Mouse (Mus musculus): Measurements from ENCODE around the gene Tmod1. TPM values are rescaled to one million over a fixed set of nuclear protein-coding genes. Genes with fewer than 3 reads are reported as not detected.

The Tmod1 gene
- polyA plus RNA-seq, 1 experiment from 2014 or later, result 52.5 TPM

DNA sequence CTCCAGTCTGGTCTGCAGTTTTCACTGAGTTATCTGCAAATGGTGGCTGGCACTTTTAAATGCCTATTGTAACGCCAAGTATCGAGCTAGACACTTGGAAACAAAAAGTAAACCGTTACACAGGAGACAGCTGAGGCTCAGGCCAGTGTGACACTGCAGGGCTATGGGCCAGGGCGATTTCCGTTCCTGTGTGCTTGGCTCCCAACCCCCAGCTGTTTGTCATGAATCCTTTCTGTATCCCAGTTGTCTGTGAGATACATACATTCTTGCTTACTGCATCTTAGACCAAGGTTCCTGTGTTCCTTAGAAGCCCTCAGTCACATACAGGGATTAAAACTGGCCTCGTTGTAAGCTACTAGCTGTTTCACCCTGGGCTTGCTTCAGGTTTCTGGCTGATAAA, 10.5 kb upstream of the Tmod1 start:
- 66% methylated on average over 6 of the region's 6 CpGs for WGBS (ENCODE audit: insufficient replicate concordance)

DNA sequence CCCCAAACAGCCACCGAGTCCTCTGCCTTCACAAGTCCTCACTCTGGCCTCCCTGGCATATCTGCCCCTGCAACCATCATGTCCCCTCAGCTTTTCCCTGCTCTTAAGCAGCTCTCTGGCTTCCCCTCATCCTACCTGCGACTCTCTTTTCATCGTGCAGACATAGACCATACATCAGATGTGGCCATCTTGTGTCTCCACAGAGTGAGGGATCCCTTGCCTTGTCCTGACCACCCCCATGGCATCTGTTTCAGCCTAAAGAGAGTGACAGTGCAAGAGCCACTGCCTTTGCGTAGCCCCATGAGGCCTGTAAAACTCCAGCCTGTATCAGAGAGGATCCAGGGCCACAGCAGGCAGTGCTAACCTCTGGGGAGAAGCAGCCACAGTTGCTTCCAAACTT, 10.0 kb upstream of the Tmod1 start:
- 87% methylated on average over 4 of the region's 4 CpGs for WGBS (ENCODE audit: insufficient replicate concordance)
- no peak overlapping the region for H3K9ac ChIP-seq (ENCODE audit: low read depth, low read length)
- no peaks in the 10 kb centered on the region for H3K9me3 ChIP-seq (replicated peaks; ENCODE audit: control insufficient read depth, low read length)
- H3K4me2 ChIP-seq (ENCODE audit: low read depth, low read length), result no peak overlapping the region
- H3K27me3 ChIP-seq (ENCODE audit: control insufficient read depth, insufficient read depth, low read depth, low read length), result no peaks in the 10 kb centered on the region
- H3K36me3 ChIP-seq (ENCODE audit: control insufficient read depth, insufficient read depth), result no peaks in the 10 kb centered on the region
- peaks cover 11% of the 10 kb centered on the region for H3K4me1 ChIP-seq (ENCODE audit: control insufficient read depth, low read depth, low read length)
- no peak overlapping the region for H3K4me3 ChIP-seq (ENCODE audit: low read depth, low read length)
- ATAC-seq (ENCODE audit: low read depth), result no peak
- no peak overlapping the region for H3K27ac ChIP-seq (ENCODE audit: low read length)

More for the DNA sequence above, 10.5 kb upstream of the Tmod1 start:
- Histone ChIP-seq H3K4me1 (ENCODE audit: control insufficient read depth, low read depth, low read length) (peaks cover 10% of the 10 kb centered on the region), H3K9ac (ENCODE audit: low read depth, low read length) (no peak overlapping the region), H3K27ac (ENCODE audit: low read length) (no peak overlapping the region), H3K27me3 (ENCODE audit: control insufficient read depth, insufficient read depth, low read depth, low read length) (no peaks in the 10 kb centered on the region), H3K4me3 (ENCODE audit: low read depth, low read length) (no peak overlapping the region), H3K9me3 (replicated peaks; ENCODE audit: control insufficient read depth, low read length) (no peaks in the 10 kb centered on the region), H3K36me3 (ENCODE audit: control insufficient read depth, insufficient read depth) (no peaks in the 10 kb centered on the region), H3K4me2 (ENCODE audit: low read depth, low read length) (no peak overlapping the region)
- no peak for ATAC-seq (ENCODE audit: low read depth)

DNA sequence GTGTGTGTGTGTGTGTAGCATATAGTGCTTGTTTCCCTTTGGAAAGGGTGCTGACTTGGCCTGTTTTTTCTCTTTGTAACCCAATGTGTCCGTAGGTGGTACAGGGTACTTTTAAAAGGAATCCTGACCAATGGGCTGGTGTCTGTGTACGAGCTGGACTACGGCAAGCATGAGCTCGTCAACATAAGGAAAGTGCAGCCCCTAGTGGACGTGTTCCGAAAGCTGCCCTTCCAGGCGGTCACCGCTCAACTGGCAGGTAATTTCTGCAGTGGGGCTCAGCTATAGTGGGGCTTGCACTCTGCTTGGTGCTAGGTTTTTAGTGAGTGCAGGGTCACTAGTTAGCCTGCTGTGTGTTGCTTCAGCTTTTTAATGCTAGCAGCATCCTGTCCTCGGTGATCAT, 9.2 kb upstream of the Tmod1 start:
- 66% methylated on average over 9 of the region's 9 CpGs for WGBS (ENCODE audit: insufficient replicate concordance)
- H3K4me3 ChIP-seq (ENCODE audit: low read depth, low read length), result no peak overlapping the region
- no peak for ATAC-seq (ENCODE audit: low read depth)
- no peak overlapping the region for H3K4me2 ChIP-seq (ENCODE audit: low read depth, low read length)
- H3K27me3 ChIP-seq (ENCODE audit: control insufficient read depth, insufficient read depth, low read depth, low read length), result no peaks in the 10 kb centered on the region
- peaks cover 11% of the 10 kb centered on the region for H3K4me1 ChIP-seq (ENCODE audit: control insufficient read depth, low read depth, low read length)
- H3K9me3 ChIP-seq (replicated peaks; ENCODE audit: control insufficient read depth, low read length), result no peaks in the 10 kb centered on the region
- no peaks in the 10 kb centered on the region for H3K36me3 ChIP-seq (ENCODE audit: control insufficient read depth, insufficient read depth)
- H3K27ac ChIP-seq (ENCODE audit: low read length), result no peak overlapping the region
- H3K9ac ChIP-seq (ENCODE audit: low read depth, low read length), result no peak overlapping the region

DNA sequence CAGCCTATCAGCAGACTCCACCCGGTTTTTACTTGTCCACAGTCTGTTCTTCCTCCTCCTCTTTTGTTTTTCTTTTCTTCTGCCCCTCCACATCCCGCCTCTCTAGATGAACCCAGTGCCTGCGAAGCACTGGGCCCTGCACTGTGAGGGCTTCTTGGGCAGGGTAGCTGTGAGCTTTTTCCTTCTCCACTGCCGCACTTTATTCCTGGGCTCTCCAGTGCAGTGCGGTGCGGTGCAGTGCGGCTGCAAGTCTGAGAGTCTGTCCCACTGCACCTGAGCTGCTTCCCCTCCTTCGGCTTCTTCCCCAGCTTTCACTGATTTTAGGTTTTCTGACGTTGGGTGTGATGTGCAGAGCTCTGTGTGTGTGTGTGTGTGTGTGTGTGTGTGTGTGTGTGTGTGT, 6.3 kb upstream of the Tmod1 start:
- ATAC-seq (ENCODE audit: low read depth), result no peak
- Histone ChIP-seq H3K4me1 (ENCODE audit: control insufficient read depth, low read depth, low read length) (peaks cover 16% of the 10 kb centered on the region), H3K4me2 (ENCODE audit: low read depth, low read length) (no peak overlapping the region), H3K36me3 (ENCODE audit: control insufficient read depth, insufficient read depth) (no peaks in the 10 kb centered on the region), H3K9ac (ENCODE audit: low read depth, low read length) (no peak overlapping the region), H3K4me3 (ENCODE audit: low read depth, low read length) (no peak overlapping the region), H3K9me3 (replicated peaks; ENCODE audit: control insufficient read depth, low read length) (no peaks in the 10 kb centered on the region), H3K27me3 (ENCODE audit: control insufficient read depth, insufficient read depth, low read depth, low read length) (peaks cover 2% of the 10 kb centered on the region; the same call in 1 of the 2 replicates), H3K27ac (ENCODE audit: low read length) (no peak overlapping the region)
- whole genome bisulfite sequencing (ENCODE audit: insufficient replicate concordance), result 40% methylated on average over 9 of the region's 9 CpGs

DNA sequence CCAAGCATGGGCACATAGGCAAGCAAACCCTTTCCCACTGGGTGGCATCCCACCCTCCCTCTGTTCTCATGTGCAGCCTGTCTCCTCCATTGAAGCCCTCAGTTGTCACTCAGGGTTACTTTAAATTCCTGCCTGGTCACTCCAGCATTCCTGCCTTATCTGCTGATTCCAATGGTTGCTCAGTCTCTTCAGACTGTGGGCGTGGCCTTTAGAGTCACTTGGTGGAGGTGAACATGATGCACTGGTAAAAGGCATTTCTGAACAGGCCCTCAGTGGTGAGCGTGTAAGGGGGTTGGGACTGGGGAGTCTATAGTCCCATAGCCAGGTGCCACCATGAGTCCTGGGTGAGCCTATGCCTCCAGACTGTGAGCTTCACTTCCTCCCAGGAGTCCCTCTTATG, 5.5 kb upstream of the Tmod1 start:
- Histone ChIP-seq H3K36me3 (ENCODE audit: control insufficient read depth, insufficient read depth) (no peaks in the 10 kb centered on the region), H3K9ac (ENCODE audit: low read depth, low read length) (no peak overlapping the region), H3K27me3 (ENCODE audit: control insufficient read depth, insufficient read depth, low read depth, low read length) (peaks cover 5% of the 10 kb centered on the region; the same call in 1 of the 2 replicates), H3K4me1 (ENCODE audit: control insufficient read depth, low read depth, low read length) (peaks cover 16% of the 10 kb centered on the region), H3K4me2 (ENCODE audit: low read depth, low read length) (no peak overlapping the region), H3K9me3 (replicated peaks; ENCODE audit: control insufficient read depth, low read length) (no peaks in the 10 kb centered on the region), H3K27ac (ENCODE audit: low read length) (no peak overlapping the region), H3K4me3 (ENCODE audit: low read depth, low read length) (no peak overlapping the region)
- 64% methylated on average over 2 of the region's 2 CpGs for whole genome bisulfite sequencing (ENCODE audit: insufficient replicate concordance)
- ATAC-seq (ENCODE audit: low read depth), result 0 out of 2 replicates have a peak, but pooled peaks have one; percentile 32

DNA sequence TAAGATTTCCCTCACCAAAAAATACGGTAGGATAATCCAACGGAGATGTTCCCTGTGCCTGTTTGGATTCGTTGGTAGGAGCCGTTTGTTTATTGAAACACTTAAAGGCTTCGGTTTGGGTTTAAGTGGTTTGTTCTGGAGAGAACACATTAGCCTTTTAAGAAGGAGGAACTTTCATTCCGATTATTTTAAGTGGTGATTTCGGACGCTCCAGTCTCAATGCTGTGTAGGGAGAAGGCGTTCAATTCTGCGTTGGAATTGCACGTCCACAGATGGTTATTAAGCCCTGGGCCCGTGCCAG, 194 bp upstream of the Tmod1 start:
- H3K4me1 ChIP-seq (ENCODE audit: control insufficient read depth, low read depth, low read length), result peaks cover 22% of the 10 kb centered on the region

DNA sequence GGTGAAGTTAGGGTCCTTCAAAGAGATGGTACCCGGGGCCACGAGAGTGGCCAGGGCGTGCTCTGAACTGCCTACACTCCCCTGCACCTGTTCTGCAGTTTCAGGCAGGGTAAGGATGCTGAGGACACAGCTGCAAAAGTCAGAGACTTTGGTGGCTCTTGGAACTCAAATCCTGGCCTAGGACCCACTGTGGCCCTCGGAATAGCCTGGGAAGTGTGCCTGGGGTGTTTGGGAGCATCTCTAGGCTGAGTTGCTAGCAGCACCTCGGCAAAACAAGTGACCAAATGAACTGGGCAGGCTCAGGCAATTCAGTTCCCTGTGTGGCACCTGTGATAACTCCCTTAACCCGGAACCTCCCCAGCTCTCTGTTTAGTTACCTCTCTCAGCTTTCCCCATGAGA, 1.2 kb downstream of the Tmod1 start:
- peaks cover 14% of the 10 kb centered on the region; the same call in 1 of the 2 replicates for H3K27me3 ChIP-seq (ENCODE audit: control insufficient read depth, insufficient read depth, low read depth, low read length)
- H3K36me3 ChIP-seq (ENCODE audit: control insufficient read depth, insufficient read depth), result peaks cover 16% of the 10 kb centered on the region
- H3K9me3 ChIP-seq (replicated peaks; ENCODE audit: control insufficient read depth, low read length), result no peaks in the 10 kb centered on the region
- peak overlapping the region; percentile 80 for H3K4me2 ChIP-seq (ENCODE audit: low read depth, low read length)
- peak overlapping the region; percentile 98 for H3K9ac ChIP-seq (ENCODE audit: low read depth, low read length)
- peak overlapping the region; percentile 93 for H3K4me3 ChIP-seq (ENCODE audit: low read depth, low read length)
- 6% methylated on average over 6 of the region's 6 CpGs for WGBS (ENCODE audit: insufficient replicate concordance)
- ATAC-seq (ENCODE audit: low read depth), result peak; percentile 24
- peaks cover 34% of the 10 kb centered on the region for H3K4me1 ChIP-seq (ENCODE audit: control insufficient read depth, low read depth, low read length)
- peak overlapping the region; percentile 98 for H3K27ac ChIP-seq (ENCODE audit: low read length)

More for the DNA sequence above, 194 bp upstream of the Tmod1 start:
- peak overlapping the region; percentile 93 for H3K4me3 ChIP-seq (ENCODE audit: low read depth, low read length)
- peak overlapping the region; percentile 80 for H3K4me2 ChIP-seq (ENCODE audit: low read depth, low read length)
- WGBS (ENCODE audit: insufficient replicate concordance), result 8% methylated on average over 12 of the region's 12 CpGs
- peaks cover 4% of the 10 kb centered on the region; the same call in 1 of the 2 replicates for H3K36me3 ChIP-seq (ENCODE audit: control insufficient read depth, insufficient read depth)
- ATAC-seq (ENCODE audit: low read depth), result no peak
- peak overlapping the region; percentile 98 for H3K27ac ChIP-seq (ENCODE audit: low read length)
- no peaks in the 10 kb centered on the region for H3K9me3 ChIP-seq (replicated peaks; ENCODE audit: control insufficient read depth, low read length)
- H3K27me3 ChIP-seq (ENCODE audit: control insufficient read depth, insufficient read depth, low read depth, low read length), result peaks cover 14% of the 10 kb centered on the region; the same call in 1 of the 2 replicates
- H3K9ac ChIP-seq (ENCODE audit: low read depth, low read length), result peak overlapping the region; percentile 98

DNA sequence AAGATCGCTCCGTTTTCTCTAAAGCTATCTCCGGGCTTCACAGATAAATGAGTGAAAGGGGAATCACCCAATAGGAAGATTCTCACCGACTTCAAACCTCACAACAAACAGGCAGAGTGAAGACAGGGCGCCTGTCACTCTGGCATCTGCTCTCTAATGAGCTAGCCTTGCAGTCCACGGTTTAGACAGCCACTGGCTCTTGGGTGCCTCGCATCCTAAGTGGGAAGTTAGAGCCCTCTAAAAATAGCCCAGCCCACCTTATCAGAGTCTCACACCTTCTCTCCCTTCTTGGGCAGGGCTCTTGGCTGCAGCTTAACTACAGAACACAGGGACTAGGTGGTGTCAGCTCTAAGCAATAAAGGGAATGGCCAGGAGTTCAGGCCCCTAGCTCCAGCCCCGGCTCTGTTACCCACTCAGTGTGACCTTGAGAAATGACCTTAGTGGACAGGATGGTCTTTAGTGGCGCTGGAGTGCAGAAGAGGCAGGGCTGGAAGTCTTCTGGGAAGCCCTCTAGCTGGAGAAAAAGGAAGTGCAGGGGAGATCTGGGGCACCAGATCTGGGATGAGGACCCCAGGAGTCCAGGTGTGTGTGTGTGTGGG, 2.0 kb downstream of the Tmod1 start:
- Histone ChIP-seq H3K27ac (ENCODE audit: low read length) (peak overlapping the region; percentile 98), H3K4me3 (ENCODE audit: low read depth, low read length) (peak overlapping the region; percentile 93), H3K27me3 (ENCODE audit: control insufficient read depth, insufficient read depth, low read depth, low read length) (peaks cover 14% of the 10 kb centered on the region; the same call in 1 of the 2 replicates), H3K36me3 (ENCODE audit: control insufficient read depth, insufficient read depth) (peaks cover 22% of the 10 kb centered on the region), H3K4me1 (ENCODE audit: control insufficient read depth, low read depth, low read length) (peaks cover 30% of the 10 kb centered on the region), H3K9ac (ENCODE audit: low read depth, low read length) (peak overlapping the region; percentile 98), H3K9me3 (replicated peaks; ENCODE audit: control insufficient read depth, low read length) (no peaks in the 10 kb centered on the region), H3K4me2 (ENCODE audit: low read depth, low read length) (peak overlapping the region; percentile 80)
- 2% methylated on average over 9 of the region's 9 CpGs for WGBS (ENCODE audit: insufficient replicate concordance)
- ATAC-seq (ENCODE audit: low read depth), result peak; percentile 88

DNA sequence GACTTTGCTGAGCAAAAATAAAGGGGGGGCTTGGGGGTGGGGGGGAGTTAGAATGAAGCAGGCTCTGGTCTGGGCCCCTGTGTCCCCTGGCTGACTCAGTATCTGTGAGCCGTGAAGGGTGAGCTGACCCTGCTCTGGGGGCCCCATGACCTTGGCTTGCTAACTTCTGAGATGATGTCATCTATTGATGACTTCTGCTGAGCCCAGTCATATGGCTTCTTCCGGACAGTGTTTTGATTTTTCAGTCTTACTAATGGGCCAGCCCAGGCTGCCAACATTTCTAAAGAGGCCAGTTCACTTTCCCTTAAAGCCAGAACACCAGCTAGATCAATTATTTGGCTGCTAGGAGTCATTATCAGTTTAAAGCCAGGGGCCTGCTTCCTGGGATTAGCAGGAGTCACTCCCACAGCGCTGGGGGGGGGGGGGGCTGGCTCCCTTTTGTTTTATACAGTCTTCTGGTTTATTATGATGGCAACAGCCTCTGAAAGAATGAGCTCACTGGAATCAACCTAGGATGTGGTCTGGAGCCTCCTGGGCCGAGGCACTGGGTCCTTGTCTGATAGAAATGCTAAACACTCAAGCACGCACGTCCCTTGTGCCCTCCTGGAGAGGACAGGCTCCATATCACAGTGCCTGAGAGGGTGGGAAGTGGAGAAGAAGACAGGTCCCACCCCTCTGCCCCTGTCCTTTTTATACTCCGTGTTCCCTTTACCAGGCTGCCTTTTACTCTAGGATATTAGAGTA, 3.2 kb downstream of the Tmod1 start:
- H3K4me1 ChIP-seq (ENCODE audit: control insufficient read depth, low read depth, low read length), result peaks cover 30% of the 10 kb centered on the region
- H3K27me3 ChIP-seq (ENCODE audit: control insufficient read depth, insufficient read depth, low read depth, low read length), result peaks cover 14% of the 10 kb centered on the region; the same call in 1 of the 2 replicates
- H3K4me2 ChIP-seq (ENCODE audit: low read depth, low read length), result peak overlapping the region; percentile 80
- peak; percentile 33 for ATAC-seq (ENCODE audit: low read depth)
- H3K9me3 ChIP-seq (replicated peaks; ENCODE audit: control insufficient read depth, low read length), result no peaks in the 10 kb centered on the region
- peak overlapping the region; percentile 93 for H3K4me3 ChIP-seq (ENCODE audit: low read depth, low read length)
- peaks cover 26% of the 10 kb centered on the region for H3K36me3 ChIP-seq (ENCODE audit: control insufficient read depth, insufficient read depth)
- H3K27ac ChIP-seq (ENCODE audit: low read length), result peak overlapping the region; percentile 98
- 11% methylated on average over 7 of the region's 7 CpGs for WGBS (ENCODE audit: insufficient replicate concordance)
- peak overlapping the region; percentile 92 for H3K9ac ChIP-seq (ENCODE audit: low read depth, low read length)

All from liver, embryonic 16.5 days (tissue).